Mouse (Mus musculus): ENCODE data around the gene Zc3h10. TPM values are rescaled to one million over a fixed set of nuclear protein-coding genes. Genes with fewer than 3 reads are reported as not detected.
"Not testable (repeated sequence)": the region's sequence is repeated elsewhere in the genome, so short reads cannot be mapped to it uniquely, and the experiment has no call there.

Gene Zc3h10
- total RNA-seq, 2 experiments from 2014 or later = 4.9 to 5.1 TPM

DNA sequence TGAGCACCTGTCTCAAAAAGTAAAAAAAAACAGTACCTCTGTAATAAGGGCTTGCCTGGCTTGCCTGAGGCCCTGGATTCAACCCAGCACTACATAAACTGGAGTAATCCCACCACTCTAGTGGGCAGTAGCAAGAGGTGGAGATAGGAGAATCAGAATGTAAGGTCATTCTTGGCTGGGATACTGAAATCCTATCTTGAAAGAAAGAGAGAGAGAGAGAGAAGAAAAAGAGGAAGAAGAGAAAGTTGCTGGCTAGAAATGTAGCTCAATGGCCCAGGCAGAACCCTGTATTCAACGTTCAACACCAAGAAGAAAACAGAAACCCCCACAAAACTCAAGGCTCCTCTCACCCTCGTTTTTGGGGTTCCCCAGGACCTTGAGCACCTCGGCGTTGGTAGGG is 51.7 kb downstream of the Zc3h10 start:
- no peak for DNase-seq

DNA sequence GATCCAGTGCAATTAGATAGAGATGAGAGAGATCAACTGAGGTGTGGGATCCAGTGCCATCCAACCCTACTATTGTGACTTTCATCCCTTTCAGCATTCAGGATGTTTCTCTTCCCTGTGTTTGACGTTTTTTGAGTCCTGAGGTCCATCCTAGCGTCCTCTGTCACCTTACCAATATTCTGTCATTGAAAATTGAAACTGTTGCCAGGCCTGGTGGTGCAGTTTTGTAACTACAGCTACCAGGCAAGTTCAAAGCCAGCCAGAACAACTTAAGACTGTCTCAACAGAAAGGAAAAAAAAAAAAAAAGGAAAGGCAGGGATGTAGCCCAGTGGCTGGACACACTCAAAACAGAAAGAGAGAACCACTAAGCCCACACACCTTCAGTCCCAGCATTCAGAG is 52.3 kb downstream of the Zc3h10 start:
- no peak for DNase-seq

DNA sequence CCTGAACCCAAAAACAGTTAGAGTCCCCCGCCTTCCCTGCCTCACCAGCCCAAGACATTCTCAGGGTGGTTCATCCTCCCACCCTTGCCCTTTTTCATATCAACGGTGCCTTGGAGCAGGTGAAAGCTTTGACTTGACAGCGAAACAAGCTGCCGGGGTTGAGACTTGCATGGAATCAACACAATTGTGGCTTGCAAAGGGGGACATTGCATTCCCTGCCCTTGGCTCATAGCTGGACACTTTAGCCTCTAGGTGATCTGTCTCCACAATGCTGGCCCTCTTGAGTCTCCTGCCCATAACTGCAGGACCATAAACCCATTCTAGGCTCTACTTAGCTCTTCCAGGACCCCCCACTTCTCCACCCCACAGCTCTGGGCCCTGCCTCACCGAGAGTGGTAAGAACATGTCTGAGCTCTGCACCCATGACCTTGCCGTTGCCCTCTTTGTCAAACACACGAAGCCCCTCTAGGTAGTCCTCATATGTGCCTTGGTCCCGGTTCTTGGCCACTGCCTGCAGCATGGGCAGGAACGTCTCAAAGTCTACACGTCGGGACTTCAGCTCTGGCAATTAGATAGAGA is 52.8 kb downstream of the Zc3h10 start:
- no peak for DNase-seq

DNA sequence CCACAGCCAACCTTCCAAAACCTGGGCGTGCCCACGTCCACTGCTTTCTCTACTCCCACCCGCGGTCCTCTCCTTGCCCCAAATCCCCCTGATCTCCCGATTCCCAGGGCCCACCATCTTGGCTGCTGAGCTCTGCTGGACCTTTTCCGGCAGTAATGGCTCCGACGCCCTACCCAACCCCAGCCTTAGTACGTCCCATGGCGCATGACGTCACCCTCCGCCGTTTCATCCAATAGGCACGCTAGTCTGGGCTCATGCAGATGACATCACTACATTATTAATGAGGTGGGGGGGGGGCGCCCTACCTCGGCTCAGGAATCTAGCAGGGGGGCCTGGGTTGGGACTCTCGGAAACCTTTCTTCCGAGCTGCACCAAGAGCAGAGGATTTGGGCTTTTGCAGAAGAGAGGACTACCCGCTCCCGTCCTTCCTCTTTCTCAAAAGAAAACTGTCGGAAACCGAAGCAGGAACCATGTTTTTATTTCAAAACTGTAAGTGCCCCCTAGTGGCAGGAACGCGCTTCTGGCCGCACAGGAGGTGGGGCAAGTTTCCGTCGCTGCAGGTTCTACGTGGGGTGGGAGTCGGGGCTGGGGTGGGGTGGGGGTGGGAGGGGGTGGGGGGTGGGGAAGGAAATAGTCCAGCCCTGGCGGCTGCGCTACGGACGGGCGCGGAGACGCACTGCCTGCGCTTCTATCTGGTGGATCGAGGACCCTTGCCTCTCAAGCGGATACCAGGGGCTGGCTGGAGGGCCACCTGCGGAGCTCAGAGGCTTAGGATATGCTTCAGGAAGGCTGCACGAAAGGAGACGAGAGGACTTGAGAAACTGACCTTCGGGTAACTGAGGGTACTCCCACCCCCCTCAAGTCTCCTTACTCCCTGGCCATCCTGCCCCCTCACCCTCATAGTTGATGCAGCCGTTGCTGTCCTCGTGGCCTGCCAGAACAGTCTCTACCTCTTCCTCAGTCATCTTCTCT is 53.6 kb downstream of the Zc3h10 start, which contains the start of gene Myl6:
Gene Myl6, minus strand, starts transcription at position 451 of the 972 bp plus-strand sequence.
- DNase-seq = peak; percentile 95

DNA sequence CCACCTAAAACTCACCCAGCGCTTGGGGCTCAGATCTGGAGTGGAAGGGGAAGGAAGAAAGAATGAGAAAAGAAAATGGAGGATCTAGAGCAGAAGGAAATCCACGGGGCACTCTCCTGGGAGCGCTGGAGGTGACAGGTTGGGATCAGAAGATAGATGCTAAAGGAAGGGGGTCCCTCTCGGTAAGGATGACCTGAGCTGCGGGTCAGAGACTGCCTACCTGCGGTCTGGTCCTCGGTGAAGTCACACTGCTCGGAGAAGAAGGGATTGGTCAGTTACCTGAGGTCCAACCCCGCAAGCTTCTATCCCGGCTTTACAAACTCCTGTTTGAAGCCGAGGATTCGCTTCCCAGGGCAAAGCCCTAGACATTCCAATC is 54.3 kb downstream of the Zc3h10 start:
- no peak for DNase-seq

DNA sequence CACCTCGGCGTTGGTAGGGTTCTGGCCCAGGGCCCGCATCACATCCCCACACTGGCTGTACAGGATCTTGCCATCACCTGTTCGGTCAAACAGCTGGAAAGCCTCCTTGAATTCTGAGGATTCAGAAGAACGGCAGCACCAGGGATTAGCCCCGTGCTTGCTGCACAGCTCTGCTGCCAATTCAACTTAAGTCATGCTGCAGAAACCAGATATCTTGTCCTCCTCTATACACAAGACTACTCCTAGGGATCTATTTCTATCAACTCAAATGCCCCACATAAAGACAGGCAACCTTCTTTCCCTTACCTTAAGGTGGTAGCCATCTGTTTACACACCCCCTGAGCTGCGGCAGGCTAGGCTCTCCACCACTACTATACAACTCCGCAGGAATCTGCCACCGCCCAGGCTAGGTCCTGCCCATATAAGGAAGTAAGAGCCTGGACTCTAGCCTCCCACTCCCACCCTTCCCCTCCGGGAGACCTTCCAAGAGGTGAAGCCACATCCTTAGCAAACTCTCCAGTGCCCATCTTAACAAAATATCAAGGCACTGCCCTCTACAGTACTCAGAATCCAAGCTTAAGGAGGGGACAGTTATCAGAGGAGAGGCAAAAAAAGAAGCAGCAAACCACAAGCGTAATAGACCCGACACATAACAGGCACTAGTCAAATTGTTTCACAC is 54.8 kb downstream of the Zc3h10 start:
- DNase-seq = peak; percentile 68

DNA sequence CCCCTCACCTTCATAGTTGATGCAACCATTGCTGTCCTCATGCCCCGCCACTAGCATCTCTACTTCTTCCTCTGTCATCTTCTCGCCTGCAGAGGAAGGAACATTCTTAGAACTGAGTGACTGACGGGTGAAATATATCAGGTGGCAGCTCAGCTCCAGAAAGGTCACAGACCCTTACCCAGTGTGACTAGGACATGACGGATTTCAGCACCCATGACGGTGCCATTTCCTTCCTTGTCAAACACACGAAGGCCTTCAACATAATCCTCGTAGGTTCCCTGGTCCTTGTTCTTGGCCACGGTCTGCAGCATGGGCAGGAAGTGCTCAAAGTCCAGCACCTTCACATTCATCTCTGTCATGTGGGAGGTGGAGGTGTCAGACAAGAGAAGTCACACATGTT is 55.5 kb downstream of the Zc3h10 start:
- DNase-seq = not testable (repeated sequence)

Small RNAs within 50 kb of the gene (microRNA-seq; reads per million reads assigned to microRNA genes)
- 0 reads per million in 2 experiments for gene Gm47275 (ENCODE audit: borderline replicate concordance in 2 of 2)
- gene Mir6916 (ENCODE audit: borderline replicate concordance in 2 of 2) = 0.26 to 0.74 reads per million in 2 experiments
- gene Mir6917 (ENCODE audit: borderline replicate concordance in 2 of 2) = 0 to 0.26 reads per million in 2 experiments

Other genes starting within 250 kb of the Zc3h10 start
- not detected for gene Il23a, start 249.0 kb downstream of the Zc3h10 start, total RNA-seq (2021)
- gene Pan2, start 244.4 kb downstream of the Zc3h10 start, total RNA-seq (2021) = 1 to 10 TPM; 5.1 to 5.4 TPM
- 10 to 100 TPM; 45.5 to 47.9 TPM for gene Cnpy2, start 225.3 kb downstream of the Zc3h10 start, total RNA-seq (2021)
- gene Cs, start 210.0 kb downstream of the Zc3h10 start, total RNA-seq (2021) = 100 to 1,000 TPM; 589 to 611 TPM
- 100 to 1,000 TPM; 443 to 454 TPM for gene Coq10a, start 178.8 kb downstream of the Zc3h10 start, total RNA-seq (2021)
- 10 to 100 TPM; 61.5 to 70.1 TPM for gene Ankrd52, start 170.7 kb downstream of the Zc3h10 start, total RNA-seq (2021)
- gene Slc39a5, start 146.5 kb downstream of the Zc3h10 start, total RNA-seq (2021) = not detected
- 10 to 100 TPM; 44.7 to 47.9 TPM for gene Nabp2, start 136.3 kb downstream of the Zc3h10 start, total RNA-seq (2021)
- 10 to 100 TPM; 10.7 to 11.5 TPM for gene Rnf41, start 136.1 kb downstream of the Zc3h10 start, total RNA-seq (2021)
- gene Smarcc2, start 88.5 kb downstream of the Zc3h10 start, total RNA-seq (2021) = 10 to 100 TPM; 40.7 to 43.9 TPM
- gene Myl6, start 53.6 kb downstream of the Zc3h10 start, total RNA-seq (2021) = 100 to 1,000 TPM; 179 to 253 TPM
- 10 to 100 TPM; 20.3 to 38.5 TPM for gene Myl6b, start 49.1 kb downstream of the Zc3h10 start, total RNA-seq (2021)
- gene Esyt1, start 21.9 kb downstream of the Zc3h10 start, total RNA-seq (2021) = 10 to 100 TPM; 12.5 to 17.6 TPM
- 1,000 to 10,000 TPM in 1 of 2 experiments, 100 to 1,000 TPM in 1; 972 to 1,021 TPM for gene Rpl41, start 1.5 kb upstream of the Zc3h10 start, total RNA-seq (2021)
- 10 to 100 TPM; 36.3 to 36.7 TPM for gene Pa2g4, start 18.2 kb upstream of the Zc3h10 start, total RNA-seq (2021)
- 1 to 10 TPM; 3.3 to 4.3 TPM for gene Erbb3, start 41.9 kb upstream of the Zc3h10 start, total RNA-seq (2021)
- 100 to 1,000 TPM; 286 to 348 TPM for gene Rps26, start 79.0 kb upstream of the Zc3h10 start, total RNA-seq (2021)
- 1 to 10 TPM in 1 of 2 experiments, under 1 TPM in 1; 0.35 to 1.6 TPM for gene Ikzf4, start 98.2 kb upstream of the Zc3h10 start, total RNA-seq (2021)
- gene Suox, start 126.3 kb upstream of the Zc3h10 start, total RNA-seq (2021) = 10 to 100 TPM; 17.7 to 20.7 TPM
- 10 to 100 TPM; 78.9 to 80.0 TPM for gene Rab5b, start 148.5 kb upstream of the Zc3h10 start, total RNA-seq (2021)
- gene Pmel, start 156.4 kb upstream of the Zc3h10 start, total RNA-seq (2021) = under 1 TPM; 0.41 to 0.70 TPM
- 1 to 10 TPM; 3.8 to 5.3 TPM for gene Cdk2, start 157.3 kb upstream of the Zc3h10 start, total RNA-seq (2021)
- gene Dgka, start 197.1 kb upstream of the Zc3h10 start, total RNA-seq (2021) = 1 to 10 TPM; 8.0 to 8.3 TPM
- 1 to 10 TPM; 9.8 to 10.0 TPM for gene Pym1, start 200.1 kb upstream of the Zc3h10 start, total RNA-seq (2021)
- gene Mmp19, start 243.1 kb upstream of the Zc3h10 start, total RNA-seq (2021) = 1 to 10 TPM; 1.7 to 3.6 TPM